Mouse (Mus musculus): ENCODE measurements around the gene Ifrd2. TPM values are rescaled to one million over a fixed set of nuclear protein-coding genes. Genes with fewer than 3 reads are reported as not detected.

Ifrd2 gene
- total RNA-seq, 2 experiments from 2014 or later, result 38.0 to 41.1 TPM

GRCm38 (mm10) chr9:107618098-107618497 is 30.7 kb downstream of the Ifrd2 start:
- no peak for DNase-seq (ENCODE audit: low spot score in 2 of 2)

GRCm38 (mm10) chr9:107618778-107619545 is 31.5 kb downstream of the Ifrd2 start:
- DNase-seq (ENCODE audit: low spot score in 2 of 2), result no peak

GRCm38 (mm10) chr9:107619546-107619879 is 32.1 kb downstream of the Ifrd2 start:
- peak in 1 of 2 experiments; percentile 32 for DNase-seq (ENCODE audit: low spot score in 2 of 2)

- no peak for DNase-seq (ENCODE audit: low spot score in 2 of 2)
These were observed 33.5 kb downstream of the Ifrd2 start for GRCm38 (mm10) chr9:107620954-107621353.

- DNase-seq (ENCODE audit: low spot score in 2 of 2), result no peak
These were observed 37.1 kb downstream of the Ifrd2 start for GRCm38 (mm10) chr9:107624539-107624938.

GRCm38 (mm10) chr9:107624951-107625350 is 37.5 kb downstream of the Ifrd2 start:
- no peak for DNase-seq (ENCODE audit: low spot score in 2 of 2)

- no peak for DNase-seq (ENCODE audit: low spot score in 2 of 2)
These were observed 38.1 kb downstream of the Ifrd2 start for GRCm38 (mm10) chr9:107625351-107626128.

- DNase-seq (ENCODE audit: low spot score in 2 of 2), result no peak
These were observed 38.9 kb downstream of the Ifrd2 start for GRCm38 (mm10) chr9:107626158-107626843.

GRCm38 (mm10) chr9:107626844-107627277 is 39.4 kb downstream of the Ifrd2 start:
- DNase-seq (ENCODE audit: low spot score in 2 of 2), result peak; percentile 63 to 77

- no peak for DNase-seq (ENCODE audit: low spot score in 2 of 2)
These were observed 40.2 kb downstream of the Ifrd2 start for GRCm38 (mm10) chr9:107627387-107628255.

- no peak for DNase-seq (ENCODE audit: low spot score in 2 of 2)
These were observed 41.4 kb downstream of the Ifrd2 start for GRCm38 (mm10) chr9:107628721-107629410.

- DNase-seq (ENCODE audit: low spot score in 2 of 2), result no peak
These were observed 41.9 kb downstream of the Ifrd2 start for GRCm38 (mm10) chr9:107629411-107629730.

GRCm38 (mm10) chr9:107629901-107630425 is 42.5 kb downstream of the Ifrd2 start:
- DNase-seq (ENCODE audit: low spot score in 2 of 2), result no peak

- DNase-seq (ENCODE audit: low spot score in 2 of 2), result no peak
These were observed 43.1 kb downstream of the Ifrd2 start for GRCm38 (mm10) chr9:107630576-107630975.

GRCm38 (mm10) chr9:107631311-107631826 is 43.9 kb downstream of the Ifrd2 start:
- DNase-seq (ENCODE audit: low spot score in 2 of 2), result no peak

GRCm38 (mm10) chr9:107631861-107632260 is 44.4 kb downstream of the Ifrd2 start:
- no peak for DNase-seq (ENCODE audit: low spot score in 2 of 2)

- DNase-seq (ENCODE audit: low spot score in 2 of 2), result no peak
These were observed 45.0 kb downstream of the Ifrd2 start for GRCm38 (mm10) chr9:107632478-107632877.

GRCm38 (mm10) chr9:107633091-107633660 is 45.7 kb downstream of the Ifrd2 start:
- peak; percentile 77 to 82 for DNase-seq (ENCODE audit: low spot score in 2 of 2)

- DNase-seq (ENCODE audit: low spot score in 2 of 2), result no peak
These were observed 46.4 kb downstream of the Ifrd2 start for GRCm38 (mm10) chr9:107633661-107634405.

Measured in adrenal gland, adult 18-20 months (tissue).